Mouse (Mus musculus): Measurements from ENCODE around the gene Sox4.

The Sox4 gene

DNA sequence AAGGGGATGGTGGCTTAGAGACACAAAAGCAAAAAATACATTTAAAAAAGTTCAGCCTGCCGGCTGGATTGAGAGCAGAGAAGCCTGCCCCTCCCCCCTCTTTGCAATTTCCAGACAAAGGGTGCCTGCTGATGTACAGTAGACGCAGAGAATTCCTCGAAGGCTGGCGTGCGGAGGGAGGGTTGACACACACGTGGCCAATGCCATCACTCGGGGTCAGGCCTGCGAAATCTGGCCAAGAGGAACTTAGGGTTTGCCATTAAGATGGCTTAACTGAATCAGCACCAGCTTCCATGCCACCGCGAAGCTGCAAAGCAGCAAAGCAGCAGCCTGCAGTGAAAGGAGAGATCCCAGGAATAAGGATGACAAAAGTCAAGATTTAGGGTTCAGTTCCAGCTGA lies 5.0 kb downstream of the Sox4 start:
- intact Hi-C loops (cut with DNase I) = no loop called here

DNA sequence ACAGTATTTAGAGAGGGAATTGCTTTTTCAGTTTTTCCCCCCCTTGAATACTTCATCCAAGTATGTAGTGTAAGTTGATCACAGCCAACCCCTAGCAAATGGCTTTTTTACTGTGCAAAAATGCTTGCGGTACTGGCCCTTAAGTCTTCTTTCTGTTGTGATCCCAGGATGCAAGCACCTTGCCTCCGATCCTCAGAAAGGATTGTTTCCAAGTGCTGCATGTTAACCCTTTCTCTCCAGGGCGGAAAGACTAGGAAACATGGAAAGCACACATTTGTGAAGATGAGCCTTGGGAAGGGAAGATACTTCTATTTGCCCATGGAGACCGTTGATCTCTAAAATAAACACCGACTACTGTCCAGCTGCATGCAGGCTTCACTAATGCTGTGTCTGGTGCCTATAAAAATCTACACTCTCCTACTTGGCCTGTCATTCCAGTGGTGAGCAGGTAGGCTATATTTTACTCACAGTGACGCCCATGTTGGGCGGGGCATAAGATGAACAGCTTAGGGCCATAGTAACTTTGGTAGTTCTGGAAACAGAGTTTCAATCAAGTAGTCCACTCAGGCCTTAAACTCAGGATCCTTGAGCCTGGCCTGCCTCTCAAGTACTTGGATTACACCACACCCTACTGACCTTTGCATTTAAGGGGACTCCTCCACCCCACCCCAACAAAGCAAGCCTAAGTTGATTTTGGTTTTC lies 5.6 kb downstream of the Sox4 start:
- intact Hi-C loops (cut with DNase I) = no loop called here

DNA sequence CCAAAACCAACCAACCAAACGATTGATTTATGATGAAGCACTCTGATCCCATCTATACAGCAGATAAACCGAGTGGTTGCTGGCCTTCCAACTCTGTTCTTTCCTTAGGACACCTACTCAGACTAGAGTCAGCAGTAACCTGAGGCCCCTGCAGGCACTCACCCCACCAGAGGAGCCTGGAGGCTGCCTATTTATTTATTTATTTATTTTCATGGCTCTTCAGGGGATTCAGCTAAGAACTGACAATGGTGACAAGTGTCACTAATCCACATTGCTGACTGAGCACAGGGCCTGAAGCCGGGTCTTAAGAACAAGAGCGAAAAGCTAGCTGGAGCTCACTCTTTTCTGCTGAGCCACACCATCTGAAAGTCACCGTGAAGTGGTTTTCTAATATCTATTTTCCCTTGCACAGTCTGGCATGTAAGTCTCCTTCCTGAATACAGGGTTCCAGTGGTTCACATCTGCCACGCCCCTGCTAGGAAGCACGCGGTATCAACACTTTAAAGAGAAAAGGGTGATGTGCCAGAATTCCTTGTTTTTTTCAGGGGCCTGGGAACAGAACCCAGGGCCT lies 6.9 kb downstream of the Sox4 start:
- intact Hi-C loops (cut with DNase I) = no loop called here

DNA sequence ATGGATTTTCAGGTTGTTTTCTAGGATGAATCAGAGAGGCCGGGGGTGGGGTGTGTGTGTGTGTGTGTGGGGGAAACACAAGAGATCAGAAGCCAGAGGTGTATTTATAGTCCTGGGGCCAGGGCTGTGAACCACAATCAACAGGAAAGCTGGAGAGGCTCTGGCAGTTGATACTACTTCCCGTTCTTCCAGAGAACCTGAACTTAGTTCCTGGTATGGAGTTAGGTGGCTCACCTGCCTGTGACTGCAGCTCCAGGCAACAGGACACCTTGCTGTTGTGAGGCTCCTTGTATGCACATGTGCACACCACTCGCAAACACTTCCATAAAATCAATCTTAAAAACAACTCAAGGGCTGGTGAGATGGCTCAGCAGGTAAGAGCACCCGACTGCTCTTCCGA lies 7.8 kb downstream of the Sox4 start:
- intact Hi-C loops (cut with DNase I) = no loop called here

DNA sequence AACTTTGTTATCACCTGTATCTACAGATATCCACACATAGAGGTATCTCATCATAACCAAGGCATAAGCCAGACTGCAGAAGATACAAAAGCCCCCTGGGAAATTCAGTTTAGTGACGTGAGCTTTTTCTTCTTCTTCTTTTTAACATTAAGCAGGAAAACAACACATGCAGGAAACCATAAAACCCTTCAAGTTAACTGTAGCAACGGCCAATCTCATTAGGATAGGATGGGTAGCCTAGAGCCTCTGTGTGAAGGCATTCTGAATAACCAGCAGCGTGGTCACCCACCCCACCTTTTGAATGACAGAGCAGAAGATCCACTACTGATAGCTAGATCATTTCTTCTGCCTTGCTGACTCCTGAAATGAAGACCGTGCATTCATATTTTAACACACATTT lies 10.6 kb downstream of the Sox4 start:
- intact Hi-C loops (cut with DNase I) = no loop called here

DNA sequence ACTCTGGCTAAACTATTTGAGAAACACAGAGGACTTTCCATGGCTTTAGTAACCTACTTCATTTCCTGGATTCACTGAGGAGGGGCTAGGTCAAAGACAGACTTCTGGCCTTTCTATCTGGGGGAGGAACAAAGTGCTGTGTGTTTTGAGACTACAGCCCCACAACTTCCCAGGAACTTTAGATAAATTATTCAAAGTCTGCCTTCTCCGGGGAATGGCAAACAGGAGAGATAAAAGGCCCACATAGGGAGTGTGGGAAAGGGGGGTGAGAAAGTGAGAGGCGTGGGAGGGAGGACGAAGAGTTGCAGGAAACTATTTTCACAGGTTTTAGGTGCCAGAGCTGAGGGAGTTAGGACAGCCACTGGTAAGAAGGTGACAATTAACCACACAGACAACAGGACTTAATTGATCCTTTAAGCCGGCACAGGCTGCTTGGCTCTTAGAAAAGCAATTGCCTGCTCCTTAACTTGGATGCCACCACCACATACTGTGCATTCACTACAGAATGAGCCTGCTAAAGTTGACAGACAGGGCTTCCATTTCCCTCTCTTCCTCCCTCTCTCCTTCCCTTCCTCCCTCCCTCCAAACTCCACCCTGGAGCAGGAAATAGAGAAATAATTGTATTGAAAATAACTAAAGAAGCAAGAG lies 11.4 kb downstream of the Sox4 start:
- intact Hi-C loops (cut with DNase I) = no loop called here

DNA sequence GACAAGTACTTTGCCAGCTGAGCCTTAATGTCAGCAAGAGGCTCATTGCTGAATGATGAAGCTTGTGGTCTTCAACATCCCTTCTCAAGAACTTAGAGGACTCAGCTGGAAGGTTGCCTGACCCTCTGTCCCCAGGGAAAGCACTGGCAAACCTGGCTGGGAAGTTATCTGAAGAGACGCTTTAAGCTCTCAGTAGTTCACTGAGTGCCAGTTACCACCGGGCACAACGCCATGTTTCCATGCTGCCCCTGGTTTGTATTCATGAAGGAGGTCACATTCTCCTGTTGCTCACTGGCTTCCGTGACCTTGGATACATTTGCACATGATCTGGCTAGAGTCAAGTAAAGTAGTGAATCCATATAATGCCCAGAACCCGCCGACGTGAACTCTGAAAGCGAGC lies 20.1 kb downstream of the Sox4 start:
- intact Hi-C loops (cut with DNase I) = no loop called here

DNA sequence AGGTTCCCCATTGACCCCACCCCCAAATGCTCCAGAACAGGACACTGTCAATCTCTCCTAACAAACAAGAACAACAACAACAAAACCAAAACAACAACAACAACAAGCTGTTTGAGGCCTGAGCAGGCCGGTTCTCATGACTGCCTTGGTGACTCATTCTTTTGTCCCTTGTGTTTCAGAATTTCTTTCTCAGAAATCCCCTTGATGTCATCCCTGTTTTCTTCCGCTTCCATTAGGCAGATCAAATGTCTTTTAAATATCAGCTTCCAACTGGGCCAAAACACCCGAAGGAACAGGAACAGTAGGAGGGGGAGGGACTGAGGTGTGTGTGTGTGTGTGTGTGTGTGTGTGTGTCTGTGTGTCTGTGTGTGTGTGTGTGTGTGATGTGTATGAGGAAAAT lies 21.7 kb downstream of the Sox4 start:
- intact Hi-C loops (cut with DNase I) = no loop called here

DNA sequence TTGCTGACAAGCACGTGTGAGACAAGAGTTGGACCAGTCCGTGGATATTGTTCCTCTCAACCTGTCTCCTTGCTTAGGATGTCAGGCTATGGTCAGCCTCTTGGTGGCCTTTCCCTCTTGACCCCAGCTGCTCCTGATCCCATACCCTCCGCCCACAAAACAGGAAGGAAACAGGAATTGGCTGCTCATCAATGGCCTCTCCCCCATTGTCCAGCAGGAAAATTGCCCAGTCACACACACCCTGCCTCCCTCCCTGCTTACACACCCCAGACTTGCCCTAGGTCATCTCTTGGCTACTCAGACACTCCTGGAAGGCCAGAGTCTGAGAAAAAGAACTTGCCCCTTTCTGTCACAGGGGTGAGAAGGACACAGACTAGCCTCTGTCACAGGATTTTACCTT lies 22.2 kb downstream of the Sox4 start:
- intact Hi-C loops (cut with DNase I) = no loop called here

DNA sequence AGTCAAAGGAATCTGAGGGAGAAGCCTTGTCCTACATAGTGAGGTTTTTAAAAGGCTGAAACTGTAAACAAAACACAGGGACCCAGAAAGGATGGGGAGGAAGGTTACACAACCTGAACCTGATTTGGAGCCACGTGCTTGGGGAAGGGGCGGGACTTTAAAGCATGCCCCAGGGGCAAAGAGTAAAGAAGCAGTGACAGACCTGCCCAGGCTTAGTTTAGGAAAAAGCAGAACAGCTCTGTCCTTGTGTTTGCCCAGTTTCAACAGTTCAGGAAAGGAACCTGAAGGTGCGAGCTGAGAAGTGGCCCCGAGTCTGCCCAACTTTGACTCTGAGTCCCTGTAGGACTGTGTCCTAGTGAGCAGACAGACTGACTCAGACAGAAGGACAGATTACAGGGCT lies 23.1 kb downstream of the Sox4 start:
- intact Hi-C loops (cut with DNase I) = no loop called here

DNA sequence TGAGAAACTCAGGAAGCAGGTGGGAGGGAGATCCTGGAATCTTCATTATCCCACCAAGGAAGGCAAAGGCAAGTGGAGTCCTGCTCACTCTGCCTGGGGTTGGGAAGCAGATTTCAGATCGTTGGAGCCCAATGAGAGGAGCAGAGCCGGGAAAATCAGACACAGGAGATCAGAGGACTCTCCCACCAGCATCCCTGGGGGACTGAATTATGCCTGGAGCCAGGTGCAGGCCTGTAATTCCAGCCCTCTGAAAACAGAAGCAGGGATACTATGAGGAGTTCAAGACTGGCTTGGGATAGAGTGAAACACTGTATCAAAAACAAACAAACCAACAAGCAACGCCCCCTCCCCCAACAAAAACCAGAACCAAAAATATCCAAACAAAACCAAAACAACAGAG lies 23.6 kb downstream of the Sox4 start:
- intact Hi-C loops (cut with DNase I) = no loop called here

DNA sequence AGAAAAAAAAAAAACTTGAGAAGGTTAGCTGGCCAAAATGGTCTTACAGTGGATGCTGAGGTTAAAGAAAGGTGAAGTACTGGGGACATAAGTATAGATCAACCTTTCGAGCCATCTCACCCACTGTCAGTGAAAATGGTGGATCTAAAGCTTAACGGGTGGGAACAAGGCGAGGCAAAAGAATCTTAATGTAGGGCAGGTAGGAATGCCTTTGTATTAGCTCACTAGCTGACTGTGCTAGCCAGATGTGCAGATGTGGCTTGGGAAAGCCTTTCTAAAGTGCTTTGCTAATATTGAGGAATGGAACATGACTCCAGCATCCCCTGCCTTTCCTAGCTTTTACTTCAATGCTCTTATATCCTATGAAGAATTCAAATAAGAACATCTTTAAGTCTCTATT lies 30.4 kb downstream of the Sox4 start:
- intact Hi-C loops (cut with DNase I) = no loop called here

DNA sequence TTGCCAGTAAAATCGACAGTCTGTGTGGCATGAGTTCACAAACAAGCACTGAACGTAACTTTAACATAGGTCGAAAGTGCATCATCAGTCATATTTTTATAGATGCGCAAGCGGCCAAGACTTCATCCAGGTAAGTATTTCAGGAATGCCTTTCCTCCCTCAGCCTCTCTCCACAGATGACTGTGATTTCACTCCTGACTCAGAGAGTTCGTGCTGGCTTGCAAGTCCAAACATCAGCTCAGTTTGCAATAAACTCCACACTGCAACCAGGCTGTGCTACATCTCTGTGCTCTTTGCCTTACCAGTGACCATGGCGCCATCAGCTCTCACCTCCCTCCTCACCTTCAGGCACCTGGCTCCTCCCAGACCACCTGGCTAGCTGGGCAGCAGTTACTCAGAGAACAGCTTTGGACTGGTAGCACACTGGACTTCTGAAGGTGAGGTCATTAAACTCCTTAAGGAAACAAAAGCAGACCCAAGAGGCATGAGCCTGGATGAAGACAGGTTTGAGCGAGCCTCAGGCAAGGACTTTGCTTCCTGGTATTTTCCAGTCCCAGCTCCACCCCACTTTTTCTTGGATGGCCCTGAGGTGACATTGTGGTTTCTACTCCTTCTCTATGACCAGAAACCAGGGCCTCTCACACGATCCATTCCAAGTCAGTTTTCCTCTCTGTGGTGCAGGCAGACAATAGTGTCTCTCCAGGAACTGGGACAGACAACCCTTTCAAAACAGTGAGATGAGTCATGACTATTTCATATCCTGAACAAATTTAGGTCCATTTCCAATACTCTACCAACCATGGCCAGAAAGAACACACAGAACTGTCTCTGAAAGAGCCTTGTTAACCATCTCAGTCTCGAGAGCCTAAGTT lies 35.9 kb downstream of the Sox4 start:
- intact Hi-C loops (cut with DNase I) = no loop called here

DNA sequence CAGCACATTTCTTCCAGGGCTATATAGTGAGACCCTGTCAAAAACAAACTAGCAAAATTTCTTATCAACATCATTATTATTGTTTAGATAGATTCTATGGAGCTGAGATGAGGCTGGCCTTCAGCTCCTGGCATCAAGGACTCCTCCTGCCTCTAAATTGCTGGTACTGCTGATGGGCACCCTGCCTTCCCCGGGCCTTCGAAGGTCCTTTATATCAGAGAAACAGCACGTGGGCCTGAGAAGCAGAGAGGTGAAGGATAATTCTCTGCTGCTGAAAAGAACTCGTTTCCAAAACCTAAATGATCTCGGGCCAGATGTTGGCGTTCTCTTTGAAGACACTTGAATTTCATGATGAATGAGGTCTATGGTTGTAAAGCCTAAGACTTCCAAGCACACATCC lies 39.9 kb downstream of the Sox4 start:
- intact Hi-C loops (cut with DNase I) = no loop called here

DNA sequence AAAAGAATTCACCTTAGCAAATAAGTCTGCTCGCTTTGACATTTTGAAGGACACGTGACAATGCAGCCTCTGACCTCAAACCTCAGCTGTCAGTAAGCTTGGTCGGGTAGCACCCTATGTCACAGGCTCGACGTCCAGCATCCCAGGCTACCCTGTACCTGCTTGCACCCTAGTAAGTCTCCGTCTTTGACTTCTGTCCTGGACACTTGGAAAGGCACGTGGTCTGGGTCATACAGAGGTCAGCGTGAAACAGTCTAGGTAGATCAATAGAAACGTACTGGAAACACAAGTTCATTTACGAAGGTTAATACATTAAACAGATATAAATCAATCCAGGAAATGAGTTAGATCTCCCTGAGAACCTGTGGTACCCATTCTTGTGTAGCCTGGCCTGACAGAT lies 46.5 kb downstream of the Sox4 start:
- intact Hi-C loops (cut with DNase I) = no loop called here

All from adrenal gland (tissue).